Mouse (Mus musculus): ENCODE data around the gene Zc3h13.

The Zc3h13 gene

GRCm38 (mm10) chr14:75323354-75323753 is 39.2 kb downstream of the Zc3h13 start:
- no peak for DNase-seq (ENCODE audit: low spot score)

GRCm38 (mm10) chr14:75328062-75328461 is 43.9 kb downstream of the Zc3h13 start:
- no peak for DNase-seq (ENCODE audit: low spot score)

GRCm38 (mm10) chr14:75330621-75331020 is 46.4 kb downstream of the Zc3h13 start:
- DNase-seq (ENCODE audit: low spot score): no peak

GRCm38 (mm10) chr14:75334321-75334720 is 50.1 kb downstream of the Zc3h13 start:
- DNase-seq (ENCODE audit: low spot score): no peak

- DNase-seq (ENCODE audit: low spot score): no peak
These were observed 53.7 kb downstream of the Zc3h13 start for GRCm38 (mm10) chr14:75337884-75338283.

- no peak for DNase-seq (ENCODE audit: low spot score)
These were observed 61.9 kb downstream of the Zc3h13 start for GRCm38 (mm10) chr14:75346041-75346440.

GRCm38 (mm10) chr14:75351626-75352025 is 67.5 kb downstream of the Zc3h13 start:
- DNase-seq (ENCODE audit: low spot score): no peak

GRCm38 (mm10) chr14:75363316-75363715 is 79.1 kb downstream of the Zc3h13 start:
- no peak for DNase-seq (ENCODE audit: low spot score)

- DNase-seq (ENCODE audit: low spot score): no peak
These were observed 81.3 kb downstream of the Zc3h13 start for GRCm38 (mm10) chr14:75365301-75366035.

- DNase-seq (ENCODE audit: low spot score): no peak
These were observed 82.6 kb downstream of the Zc3h13 start for GRCm38 (mm10) chr14:75366741-75367140.

GRCm38 (mm10) chr14:75367503-75367902 is 83.3 kb downstream of the Zc3h13 start:
- no peak for DNase-seq (ENCODE audit: low spot score)

- DNase-seq (ENCODE audit: low spot score): no peak
These were observed 85.7 kb downstream of the Zc3h13 start for GRCm38 (mm10) chr14:75369880-75370279.

- DNase-seq (ENCODE audit: low spot score): no peak
These were observed 90.9 kb downstream of the Zc3h13 start for GRCm38 (mm10) chr14:75375006-75375598.

- no peak for DNase-seq (ENCODE audit: low spot score)
These were observed 92.1 kb downstream of the Zc3h13 start for GRCm38 (mm10) chr14:75376256-75376655.

- DNase-seq (ENCODE audit: low spot score): no peak
These were observed 93.4 kb downstream of the Zc3h13 start for GRCm38 (mm10) chr14:75377612-75378011.
